Mouse (Mus musculus) CH12.LX (cell line): ENCODE data around the gene Nfkb2. TPM values are rescaled to one million over a fixed set of nuclear protein-coding genes. Genes with fewer than 3 reads are reported as not detected.

Source experiments
- DNase-seq: peaks from one replicate; pipeline ENCODE4 v3.0.0-alpha.2; 2013; ENCODE audit errors: extremely low read depth
- H3K27ac ChIP-seq: 2 replicates; pipeline ENCODE4 v1.5.1; 2012; ENCODE audit warnings: low read depth, mild to moderate bottlenecking, control low read depth, moderate library complexity; ENCODE audit not compliant: insufficient read depth
- H3K27me3 ChIP-seq: replicated peaks from 2 replicates; pipeline ENCODE3; 2012; ENCODE audit warnings: inconsistent platforms
- H3K36me3 ChIP-seq, 2 experiments: replicated peaks in 1 of 2; 2 replicates each; pipeline versions ENCODE3 to v1.6.1; 2012; ENCODE audit warnings: inconsistent platforms in 1 of 2, low read length in 1 of 2, mild to moderate bottlenecking in 1 of 2, mixed read lengths in 1 of 2, moderate library complexity in 1 of 2; ENCODE audit not compliant: control insufficient read depth in 1 of 2, insufficient read depth in 1 of 2
- H3K4me1 ChIP-seq, 2 experiments: 2 replicates each; pipeline ENCODE4 v1.6.1; 2012; ENCODE audit warnings: inconsistent platforms in 1 of 2, moderate library complexity in 1 of 2; ENCODE audit not compliant: insufficient read depth in 2 of 2, control insufficient read depth in 1 of 2
- H3K4me2 ChIP-seq: 2 replicates; pipeline ENCODE4 v1.6.1; 2012; ENCODE audit warnings: low read depth, mild to moderate bottlenecking, control low read depth; ENCODE audit not compliant: poor library complexity, insufficient read depth, severe bottlenecking
- H3K4me3 ChIP-seq, 3 experiments: fragments of 150-350 bp in 1 of 3; sonication (generic) in 1 of 3; replicated peaks in 1 of 3; 2 replicates each; pipeline versions ENCODE3 to v1.5.1; 2011 to 2012; ENCODE audit warnings: low read depth in 2 of 3, low read length in 2 of 3, mild to moderate bottlenecking in 2 of 3, moderate library complexity in 2 of 3, control low read depth in 1 of 3, improper control_type of control experiment in 1 of 3, inconsistent platforms in 1 of 3, mixed read lengths in 1 of 3; ENCODE audit not compliant: poor library complexity in 1 of 3
- H3K79me2 ChIP-seq: replicated peaks from 2 replicates; pipeline ENCODE4 v1.6.1; 2012; ENCODE audit warnings: mild to moderate bottlenecking, moderate library complexity; ENCODE audit not compliant: control insufficient read depth, poor library complexity, insufficient read depth, severe bottlenecking; ENCODE audit errors: extremely low read depth
- H3K9ac ChIP-seq: 2 replicates; pipeline ENCODE4 v1.6.1; 2012; ENCODE audit warnings: low read depth, mild to moderate bottlenecking, control low read depth, moderate library complexity; ENCODE audit not compliant: insufficient read depth
- H3K9me3 ChIP-seq: replicated peaks from 2 replicates; pipeline ENCODE3; 2012; ENCODE audit warnings: low read length, inconsistent platforms, mixed read lengths
- BHLHE40 ChIP-seq: IDR thresholded peaks from 2 replicates; pipeline ENCODE4 v1.6.1; 2011; ENCODE audit warnings: mild to moderate bottlenecking, low read depth, low read length, improper control_type of control experiment
- CHD1 ChIP-seq: IDR thresholded peaks from 2 replicates; pipeline ENCODE4 v1.6.1; 2012; ENCODE audit warnings: low read depth, low read length, improper control_type of control experiment, inconsistent platforms
- CHD2 ChIP-seq: IDR thresholded peaks from 2 replicates; pipeline ENCODE4 v1.6.1; 2011; ENCODE audit warnings: low read length, improper control_type of control experiment
- CTCF ChIP-seq, 2 experiments: IDR thresholded peaks in 1 of 2; conservative IDR thresholded peaks in 1 of 2; 2 replicates each; pipeline ENCODE4 v1.5.1; 2011 to 2012; ENCODE audit warnings: low read depth in 2 of 2, low read length in 2 of 2, improper control_type of control experiment in 1 of 2, inconsistent platforms in 1 of 2, mild to moderate bottlenecking in 1 of 2, moderate library complexity in 1 of 2
- ELF1 ChIP-seq: IDR thresholded peaks from 2 replicates; pipeline ENCODE4 v1.6.1; 2014; ENCODE audit warnings: low read depth, mild to moderate bottlenecking, inconsistent platforms, low read length, improper control_type of control experiment
- ETS1 ChIP-seq: conservative IDR thresholded peaks from 2 replicates; pipeline ENCODE4 v1.6.1; 2012; ENCODE audit warnings: low read depth, mild to moderate bottlenecking, inconsistent platforms, low read length, improper control_type of control experiment, moderate library complexity
- GABPA ChIP-seq: IDR thresholded peaks from 2 replicates; pipeline ENCODE4 v1.6.1; 2012; ENCODE audit warnings: low read depth, low read length, improper control_type of control experiment, inconsistent platforms; ENCODE audit not compliant: insufficient replicate concordance
- HCFC1 ChIP-seq: IDR thresholded peaks from 2 replicates; pipeline ENCODE4 v1.6.1; 2012; ENCODE audit warnings: low read depth, mild to moderate bottlenecking, inconsistent platforms, low read length, improper control_type of control experiment
- IRF4 ChIP-seq: IDR thresholded peaks from 2 replicates; pipeline ENCODE4 v1.6.1; 2014; ENCODE audit warnings: low read depth, mild to moderate bottlenecking, inconsistent platforms, low read length, improper control_type of control experiment
- JUN ChIP-seq: IDR thresholded peaks from 2 replicates; pipeline ENCODE4 v1.6.1; 2011; ENCODE audit warnings: low read depth, mild to moderate bottlenecking, low read length, improper control_type of control experiment, moderate library complexity; ENCODE audit not compliant: insufficient read depth
- KAT2A ChIP-seq: IDR thresholded peaks from 2 replicates; pipeline ENCODE4 v1.6.1; 2012; ENCODE audit warnings: low read length, improper control_type of control experiment, inconsistent platforms; ENCODE audit not compliant: insufficient replicate concordance
- MAFK ChIP-seq: IDR thresholded peaks from 2 replicates; pipeline ENCODE4 v1.6.1; 2011; ENCODE audit warnings: low read length, improper control_type of control experiment; ENCODE audit not compliant: insufficient replicate concordance
- MAX ChIP-seq: IDR thresholded peaks from 2 replicates; pipeline ENCODE4 v1.6.1; 2011; ENCODE audit warnings: low read length, improper control_type of control experiment
- MAZ ChIP-seq: IDR thresholded peaks from 2 replicates; pipeline ENCODE4 v1.6.1; 2012; ENCODE audit warnings: low read depth, mild to moderate bottlenecking, inconsistent platforms, low read length, improper control_type of control experiment, moderate library complexity
- MEF2A ChIP-seq: IDR thresholded peaks from 2 replicates; pipeline ENCODE4 v1.6.1; 2014; ENCODE audit warnings: low read depth, mild to moderate bottlenecking, inconsistent platforms, low read length, improper control_type of control experiment, borderline replicate concordance
- MXI1 ChIP-seq: IDR thresholded peaks from 2 replicates; pipeline ENCODE4 v1.6.1; 2011; ENCODE audit warnings: mild to moderate bottlenecking, low read depth, low read length, improper control_type of control experiment
- MYC ChIP-seq: IDR thresholded peaks from 2 replicates; pipeline ENCODE4 v1.6.1; 2011; ENCODE audit warnings: low read depth, mild to moderate bottlenecking, improper control_type of control experiment, low read length
- NELFE ChIP-seq: IDR thresholded peaks from 2 replicates; pipeline ENCODE4 v1.6.1; 2011; ENCODE audit warnings: low read depth, low read length, improper control_type of control experiment
- NRF1 ChIP-seq: IDR thresholded peaks from 2 replicates; pipeline ENCODE4 v1.6.1; 2014; ENCODE audit warnings: low read depth, mild to moderate bottlenecking, inconsistent platforms, low read length, improper control_type of control experiment, moderate library complexity
- POLR2A ChIP-seq: IDR thresholded peaks from 2 replicates; pipeline ENCODE4 v1.6.1; 2011; ENCODE audit warnings: low read depth, mild to moderate bottlenecking, improper control_type of control experiment, low read length
- POLR2AphosphoS2 ChIP-seq: IDR thresholded peaks from 2 replicates; pipeline ENCODE4 v1.6.1; 2011; ENCODE audit warnings: low read depth, low read length, improper control_type of control experiment
- RCOR1 ChIP-seq: conservative IDR thresholded peaks from 2 replicates; pipeline ENCODE4 v1.6.1; 2012; ENCODE audit warnings: low read depth, mild to moderate bottlenecking, inconsistent platforms, low read length, improper control_type of control experiment
- SIN3A ChIP-seq: IDR thresholded peaks from 2 replicates; pipeline ENCODE4 v1.6.1; 2012; ENCODE audit warnings: low read length, improper control_type of control experiment, inconsistent platforms
- SMC3 ChIP-seq: IDR thresholded peaks from 2 replicates; pipeline ENCODE4 v1.6.1; 2011; ENCODE audit warnings: low read depth, low read length, improper control_type of control experiment
- TBP ChIP-seq: conservative IDR thresholded peaks from 2 replicates; pipeline ENCODE4 v1.6.1; 2011; ENCODE audit warnings: low read depth, low read length, improper control_type of control experiment
- TCF12 ChIP-seq: IDR thresholded peaks from 2 replicates; pipeline ENCODE4 v1.6.1; 2014; ENCODE audit warnings: low read depth, mild to moderate bottlenecking, inconsistent platforms, low read length, improper control_type of control experiment
- UBTF ChIP-seq: IDR thresholded peaks from 2 replicates; pipeline ENCODE4 v1.6.1; 2012; ENCODE audit warnings: low read depth, mild to moderate bottlenecking, inconsistent platforms, low read length, improper control_type of control experiment, moderate library complexity
- USF1 ChIP-seq: IDR thresholded peaks from 2 replicates; pipeline ENCODE4 v1.6.1; 2014; ENCODE audit warnings: low read depth, mild to moderate bottlenecking, inconsistent platforms, low read length, improper control_type of control experiment
- USF2 ChIP-seq: conservative IDR thresholded peaks from 2 replicates; pipeline ENCODE4 v1.6.1; 2011; ENCODE audit warnings: low read depth, low read length, improper control_type of control experiment
- ZC3H11A ChIP-seq: IDR thresholded peaks from 2 replicates; pipeline ENCODE4 v1.6.1; 2012; ENCODE audit warnings: low read depth, mild to moderate bottlenecking, inconsistent platforms, low read length, improper control_type of control experiment
- ZMIZ1 ChIP-seq: IDR thresholded peaks from 2 replicates; pipeline ENCODE4 v1.6.1; 2012; ENCODE audit warnings: low read depth, mild to moderate bottlenecking, inconsistent platforms, low read length, improper control_type of control experiment
- ZNF384 ChIP-seq: IDR thresholded peaks from 2 replicates; pipeline ENCODE4 v1.6.1; 2012; ENCODE audit warnings: low read depth, low read length, improper control_type of control experiment, inconsistent platforms
- dilution Hi-C: fragments of 300-500 bp; cut with MboI; formaldehyde crosslinking; loops from 2 replicates; pipeline ENCODE4 v1.14.3; 2020; ENCODE audit warnings: low sequenced_read_pairs; ENCODE audit not compliant: extremely low pct_unique_long_range_greater_than_20kb, extremely low pct_ligation_motif_present
- in situ Hi-C: fragments of 300-500 bp; cut with MboI; formaldehyde crosslinking; loops from 3 replicates; pipeline ENCODE4 v1.14.3; 2019; ENCODE audit warnings: low sequenced_read_pairs, low pct_ligation_motif_present, low pct_unique_long_range_greater_than_20kb, mixed read lengths
- polyA plus RNA-seq: library from polyadenylated mRNA; unstranded; fragments of >175 nt; gene quantifications from 2 replicates; pipeline ENCODE4 v1.2.1, GENCODE M21; 2012; ENCODE audit warnings: low read depth; ENCODE audit not compliant: insufficient read length
- total RNA-seq, 2 experiments: library from RNA; depleted of rRNA; stranded (reverse); fragments of 300-350 nt in 1 of 2; fragments of >200 nt in 1 of 2; gene quantifications; 2 replicates each; pipeline ENCODE4 v1.2.3; 2012 to 2014

Gene Nfkb2
- total and polyA plus RNA-seq, 3 experiments, result 44.3 to 71.7 (median 64.8) TPM

- H3K79me2 ChIP-seq, result peaks cover 6% of the 10 kb centered on the region
- DNase-seq, result peak; percentile 88
Observed at GRCm38 (mm10) chr19:46305432-46306267, 1.5 kb downstream of the Nfkb2 start.

GRCm38 (mm10) chr19:46306268-46306610 lies 2.1 kb downstream of the Nfkb2 start:
- H3K4me3 ChIP-seq, result peak overlapping the region; percentile 84 to 96 (median 95)
- dilution Hi-C loops, result no loop called here
- TF ChIP-seq GABPA (no peak), USF1 (no peak), SMC3 (no peak), CHD1 (no peak), IRF4 (no peak), TCF12 (no peak), TBP (no peak), SIN3A (no peak), KAT2A (no peak), RCOR1 (no peak), MAZ (no peak), CTCF (conservative IDR thresholded peaks at IDR 0.05 in 1 of 2, IDR thresholded peaks at IDR 0.05 in 1 of 2; ENCODE audit: low read depth in 2 of 2, low read length in 2 of 2) (no peak), USF2 (no peak), MAX (no peak), CHD2 (no peak), NRF1 (no peak), MYC (no peak), POLR2A (no peak), ZNF384 (no peak)
- TF ChIP-seq, all 38 proteins: peak for 0
- peak overlapping the region; percentile 60 for H3K27ac ChIP-seq
- peaks cover 8 to 37% of the 10 kb centered on the region in 2 experiments for H3K4me1 ChIP-seq
- in situ Hi-C loops, result no loop called here
- H3K9me3 ChIP-seq, result no peaks in the 10 kb centered on the region
- peaks cover 46 to 53% of the 10 kb centered on the region in 2 experiments for H3K36me3 ChIP-seq
- peak overlapping the region; percentile 85 for H3K9ac ChIP-seq
- no peaks in the 10 kb centered on the region for H3K27me3 ChIP-seq
- H3K4me2 ChIP-seq, result peak overlapping the region; percentile 91
- peaks cover 6% of the 10 kb centered on the region for H3K79me2 ChIP-seq
- no peak for DNase-seq

More at GRCm38 (mm10) chr19:46305432-46306267, 1.5 kb downstream of the Nfkb2 start:
- Histone ChIP-seq H3K36me3 (peaks cover 40 to 47% of the 10 kb centered on the region in 2 experiments), H3K9me3 (no peaks in the 10 kb centered on the region), H3K4me3 (peak overlapping the region; percentile 84 to 96 (median 95)), H3K4me2 (peak overlapping the region; percentile 91), H3K9ac (peak overlapping the region; percentile 85), H3K27ac (peak overlapping the region; percentile 95), H3K4me1 (peaks cover 8 to 37% of the 10 kb centered on the region in 2 experiments), H3K27me3 (no peaks in the 10 kb centered on the region)
- in situ Hi-C loops, result no loop called here
- dilution Hi-C loops, result no loop called here
- TF ChIP-seq GABPA (no peak), POLR2AphosphoS2 (0 out of 2 replicates have a peak, but pooled peaks have one; percentile 50), CTCF (conservative IDR thresholded peaks at IDR 0.05 in 1 of 2, IDR thresholded peaks at IDR 0.05 in 1 of 2; ENCODE audit: low read depth in 2 of 2, low read length in 2 of 2) (no peak), NRF1 (peak; percentile 22; the same call in 1 of the 2 replicates), MAX (no peak), ETS1 (peak; percentile 32; the same call in 1 of the 2 replicates), TCF12 (peak; percentile 54), MAZ (peak; percentile 100), MXI1 (no peak), ZMIZ1 (peak; percentile 55; the same call in 1 of the 2 replicates), MYC (no peak), BHLHE40 (no peak), NELFE (peak; percentile 76), ZNF384 (no peak), ZC3H11A (no peak), MAFK (no peak), TBP (0 out of 2 replicates have a peak, but pooled peaks have one; percentile 52), KAT2A (0 out of 2 replicates have a peak, but pooled peaks have one; percentile 48), USF1 (no peak), UBTF (0 out of 2 replicates have a peak, but pooled peaks have one; percentile 27), CHD2 (no peak), MEF2A (peak; percentile 13; the same call in 1 of the 2 replicates), POLR2A (peak; percentile 83), USF2 (no peak), HCFC1 (peak; percentile 69), CHD1 (no peak), JUN (no peak), ELF1 (peak; percentile 90), IRF4 (peak; percentile 18; the same call in 1 of the 2 replicates), SIN3A (peak; percentile 76; the same call in 1 of the 2 replicates)
